Mouse (Mus musculus): ENCODE measurements around the gene Tomm5. TPM values are rescaled to one million over a fixed set of nuclear protein-coding genes. Genes with fewer than 3 reads are reported as not detected.

Gene Tomm5
- polyA plus RNA-seq (2012; rRNA removed; ENCODE audit: low replicate concordance) = 39.7 and 71.3 TPM in 2 replicates

GRCm38 (mm10) chr4:45107601-45108277 lies at the start of gene Tomm5:
Gene Tomm5 (minus strand): TSS chr4:45108114.

GRCm38 (mm10) chr4:45084021-45084894 lies 23.7 kb downstream of the Tomm5 start, which contains the start of gene Fbxo10:
Gene Fbxo10 (minus strand): TSS chr4:45084604.

Other genes with a start within 250 kb of the Tomm5 start
- gene Grhpr, start 126.7 kb downstream of the Tomm5 start, polyA plus RNA-seq (2012; rRNA removed; ENCODE audit: low replicate concordance) = 66.6 and 71.2 TPM in 2 replicates
- 15.6 and 20.3 TPM in 2 replicates for gene Zbtb5, start 95.7 kb downstream of the Tomm5 start, polyA plus RNA-seq (2012; rRNA removed; ENCODE audit: low replicate concordance)
- 5.0 and 5.2 TPM in 2 replicates for gene Polr1e, start 89.5 kb downstream of the Tomm5 start, polyA plus RNA-seq (2012; rRNA removed; ENCODE audit: low replicate concordance)
- gene Fbxo10, start 23.5 kb downstream of the Tomm5 start, polyA plus RNA-seq (2012; rRNA removed; ENCODE audit: low replicate concordance) = 11.5 and 13.5 TPM in 2 replicates
- 0.59 and 0.67 TPM in 2 replicates for gene Frmpd1, start 76.8 kb upstream of the Tomm5 start, polyA plus RNA-seq (2012; rRNA removed; ENCODE audit: low replicate concordance)
- 0.92 and 3.1 TPM in 2 replicates for gene Trmt10b, start 189.0 kb upstream of the Tomm5 start, polyA plus RNA-seq (2012; rRNA removed; ENCODE audit: low replicate concordance)
- gene Dcaf10, start 234.0 kb upstream of the Tomm5 start, polyA plus RNA-seq (2012; rRNA removed; ENCODE audit: low replicate concordance) = 12.3 and 39.8 TPM in 2 replicates
- gene Exosc3, start 234.6 kb upstream of the Tomm5 start, polyA plus RNA-seq (2012; rRNA removed; ENCODE audit: low replicate concordance) = 9.5 and 27.6 TPM in 2 replicates

Measured in mammary gland, adult 2 months (tissue).